Mouse (Mus musculus) intestine, embryonic 16.5 days (tissue): Measurements from ENCODE around the gene Olfr1270. TPM values are rescaled to one million over a fixed set of nuclear protein-coding genes. Genes with fewer than 3 reads are reported as not detected.
"Not testable (repeated sequence)": the region's sequence is repeated elsewhere in the genome, so short reads cannot be mapped to it uniquely, and the experiment has no call there.

Experiments
- ATAC-seq: fragments of 200-750 bp; cut with Nextera tagmentation; 2 replicates; pipeline ENCODE4 v1.8.0; 2017; ENCODE audit warnings: moderate TSS enrichment, moderate library complexity
- H3K27ac ChIP-seq: fragments of 300-500 bp; sonication (generic); 2 replicates; pipeline ENCODE4 v1.5.1; 2014; ENCODE audit warnings: mild to moderate bottlenecking, low read length
- H3K27me3 ChIP-seq: fragments of 300-500 bp; sonication (generic); replicated peaks from 2 replicates; pipeline ENCODE4 v1.6.1; 2014; ENCODE audit warnings: low read length, control low read depth, mixed read lengths; ENCODE audit not compliant: control insufficient read depth, insufficient read depth
- H3K36me3 ChIP-seq: fragments of 300-500 bp; sonication (generic); 2 replicates; pipeline ENCODE4 v1.6.1; 2014; ENCODE audit warnings: low read length, control low read depth; ENCODE audit not compliant: control insufficient read depth, insufficient read depth
- H3K4me1 ChIP-seq: fragments of 300-500 bp; sonication (generic); 2 replicates; pipeline ENCODE4 v1.6.1; 2014; ENCODE audit warnings: low read length, control low read depth, mixed read lengths; ENCODE audit not compliant: control insufficient read depth, insufficient read depth
- H3K4me2 ChIP-seq: fragments of 300-500 bp; sonication (generic); 2 replicates; pipeline ENCODE4 v1.6.1; 2014; ENCODE audit warnings: low read depth, low read length, control low read depth
- H3K4me3 ChIP-seq: fragments of 300-500 bp; sonication (generic); 2 replicates; pipeline ENCODE4 v1.5.1; 2014; ENCODE audit warnings: mild to moderate bottlenecking, low read length
- H3K9ac ChIP-seq: fragments of 300-500 bp; sonication (generic); 2 replicates; pipeline ENCODE4 v1.6.1; 2014; ENCODE audit warnings: low read depth, low read length
- H3K9me3 ChIP-seq: fragments of 300-500 bp; sonication (generic); 2 replicates; pipeline ENCODE4 v1.6.1; 2016; ENCODE audit warnings: low read length, control low read depth; ENCODE audit not compliant: control insufficient read depth
- WGBS: fragments of 180-500 bp; shearing (Covaris S2); extraction: QIAGEN DNeasy Blood & Tissue Kit; methylation state at CpG from one replicate; pipeline ENCODE4 v1.1.7; 2014; 5-methylcytosine and 5-hydroxymethylcytosine counted together
- polyA plus RNA-seq: library from polyadenylated mRNA; unstranded; fragments of >200 nt; fragmentation: Nextera tagmentation; extraction: Ambion mirVana; gene quantifications from 2 replicates; pipeline ENCODE4 v1.2.1, GENCODE M21; 2015

The Olfr1270 gene
- polyA plus RNA-seq: not detected in 2 replicates

GRCm38 (mm10) chr2:90152991-90153390 lies at the start of gene Olfr1270:
Gene Olfr1270, minus strand, starts transcription at chr2:90153091.
- Histone ChIP-seq H3K9ac (no peak within 1 kb of the TSS), H3K4me3 (no peak within 1 kb of the TSS), H3K27me3 (no peaks in the 10 kb centered on the region), H3K36me3 (no peaks in the 10 kb centered on the region), H3K9me3 (no peaks in the 10 kb centered on the region), H3K4me1 (no peaks in the 10 kb centered on the region), H3K4me2 (no peak within 1 kb of the TSS), H3K27ac (no peak within 1 kb of the TSS)
- no peak for ATAC-seq
- 78% methylated on average over 3 of the region's 3 CpGs for WGBS

- no CpG with 5 or more reads among the region's 4 CpGs for WGBS
- ATAC-seq, H3K27me3 ChIP-seq, H3K9me3 ChIP-seq, H3K27ac ChIP-seq, H3K4me1 ChIP-seq, H3K4me2 ChIP-seq, H3K36me3 ChIP-seq, H3K9ac ChIP-seq, H3K4me3 ChIP-seq: not testable (repeated sequence)
Measured at GRCm38 (mm10) chr2:90199606-90200005, 46.7 kb upstream of the Olfr1270 start.

- H3K9ac ChIP-seq, H3K4me2 ChIP-seq, H3K36me3 ChIP-seq, H3K27ac ChIP-seq, H3K27me3 ChIP-seq, ATAC-seq, H3K9me3 ChIP-seq, H3K4me3 ChIP-seq, H3K4me1 ChIP-seq: not testable (repeated sequence)
- no CpG with 5 or more reads among the region's 6 CpGs for WGBS
Measured at GRCm38 (mm10) chr2:90195285-90195684, 42.4 kb upstream of the Olfr1270 start.

GRCm38 (mm10) chr2:90194750-90195149 lies 41.9 kb upstream of the Olfr1270 start:
- H3K9me3 ChIP-seq, H3K4me3 ChIP-seq, H3K27ac ChIP-seq, H3K27me3 ChIP-seq, H3K36me3 ChIP-seq, H3K4me1 ChIP-seq, H3K9ac ChIP-seq, H3K4me2 ChIP-seq: not testable (repeated sequence)
- no CpG with 5 or more reads among the region's 3 CpGs for WGBS
- peak; percentile 66 for ATAC-seq

GRCm38 (mm10) chr2:90187082-90187481 lies 34.2 kb upstream of the Olfr1270 start:
- H3K9ac ChIP-seq, H3K27ac ChIP-seq, H3K36me3 ChIP-seq, H3K4me1 ChIP-seq, H3K4me3 ChIP-seq, ATAC-seq, H3K9me3 ChIP-seq, H3K4me2 ChIP-seq, H3K27me3 ChIP-seq: not testable (repeated sequence)
- WGBS: no CpG with 5 or more reads among the region's 5 CpGs

GRCm38 (mm10) chr2:90186082-90186481 lies 33.2 kb upstream of the Olfr1270 start:
- not testable (repeated sequence) for H3K36me3 ChIP-seq, H3K27me3 ChIP-seq, H3K9me3 ChIP-seq, H3K4me1 ChIP-seq, H3K27ac ChIP-seq, ATAC-seq, H3K4me3 ChIP-seq, H3K4me2 ChIP-seq, H3K9ac ChIP-seq
- no CpG with 5 or more reads among the region's 4 CpGs for WGBS

- no peak overlapping the region for H3K27ac ChIP-seq
- H3K9me3 ChIP-seq: no peaks in the 10 kb centered on the region
- H3K4me2 ChIP-seq: no peak overlapping the region
- no peaks in the 10 kb centered on the region for H3K4me1 ChIP-seq
- H3K27me3 ChIP-seq: no peaks in the 10 kb centered on the region
- WGBS: 88% methylated on average over 9 of the region's 9 CpGs
- ATAC-seq: no peak
- no peak overlapping the region for H3K9ac ChIP-seq
- no peaks in the 10 kb centered on the region for H3K36me3 ChIP-seq
- H3K4me3 ChIP-seq: no peak overlapping the region
Measured at GRCm38 (mm10) chr2:90153916-90154315, 1.0 kb upstream of the Olfr1270 start.

- ATAC-seq: no peak
Measured at GRCm38 (mm10) chr2:90142196-90142595, 10.7 kb downstream of the Olfr1270 start, which contains the start of gene Olfr32. Gene Olfr32, minus strand, starts transcription at chr2:90142296.

GRCm38 (mm10) chr2:90121312-90121711 lies 31.6 kb downstream of the Olfr1270 start, which contains the start of gene Olfr1269:
Gene Olfr1269, minus strand, starts transcription at chr2:90121412.
- Histone ChIP-seq H3K9ac (no peak within 1 kb of the TSS), H3K4me3 (no peak within 1 kb of the TSS), H3K27me3 (no peaks in the 10 kb centered on the region), H3K4me2 (no peak within 1 kb of the TSS), H3K4me1 (no peaks in the 10 kb centered on the region), H3K27ac (no peak within 1 kb of the TSS), H3K36me3 (no peaks in the 10 kb centered on the region), H3K9me3 (no peaks in the 10 kb centered on the region)
- 95% methylated on average over 1 of the region's 1 CpGs for WGBS
- no peak for ATAC-seq

More at GRCm38 (mm10) chr2:90142196-90142595, 10.7 kb downstream of the Olfr1270 start, which contains the start of gene Olfr32:
- Histone ChIP-seq H3K27me3 (no peaks in the 10 kb centered on the region), H3K4me3 (no peak within 1 kb of the TSS), H3K4me1 (no peaks in the 10 kb centered on the region), H3K36me3 (no peaks in the 10 kb centered on the region), H3K9me3 (no peaks in the 10 kb centered on the region), H3K27ac (no peak within 1 kb of the TSS), H3K9ac (no peak within 1 kb of the TSS), H3K4me2 (no peak within 1 kb of the TSS)
